Mouse (Mus musculus) cerebellum, postnatal 10 days (tissue): ENCODE data around the gene Gm21974.
"Not testable (repeated sequence)": the region's sequence is repeated elsewhere in the genome, so short reads cannot be mapped to it uniquely, and the experiment has no call there.

Experiments used
- DNase-seq, 2 experiments: peaks; one replicate each; pipeline ENCODE4 v3.0.0; 2021; ENCODE audit warnings: mixed read lengths in 2 of 2

Gene Gm21974

DNA sequence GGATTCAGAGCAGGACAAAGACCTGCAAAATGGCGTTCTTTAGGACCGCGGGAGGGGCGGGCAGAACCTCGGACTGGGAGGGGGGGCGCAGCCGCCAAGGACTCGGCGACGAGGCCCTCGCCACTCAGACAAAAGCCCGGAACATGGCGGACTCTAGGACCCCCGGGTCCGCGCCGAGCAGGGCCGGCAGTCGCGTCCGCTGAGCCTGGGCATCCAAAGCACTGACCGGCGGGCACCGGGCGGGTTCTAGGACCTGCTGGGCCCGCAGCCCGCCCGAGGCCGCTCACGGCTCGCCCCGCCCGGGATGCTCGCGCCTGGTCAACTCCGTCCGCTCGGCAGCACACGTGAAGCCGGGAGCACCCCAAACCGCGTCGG, 19.6 kb downstream of the Gm21974 start:
- DNase-seq = peak; percentile 97 to 99

DNA sequence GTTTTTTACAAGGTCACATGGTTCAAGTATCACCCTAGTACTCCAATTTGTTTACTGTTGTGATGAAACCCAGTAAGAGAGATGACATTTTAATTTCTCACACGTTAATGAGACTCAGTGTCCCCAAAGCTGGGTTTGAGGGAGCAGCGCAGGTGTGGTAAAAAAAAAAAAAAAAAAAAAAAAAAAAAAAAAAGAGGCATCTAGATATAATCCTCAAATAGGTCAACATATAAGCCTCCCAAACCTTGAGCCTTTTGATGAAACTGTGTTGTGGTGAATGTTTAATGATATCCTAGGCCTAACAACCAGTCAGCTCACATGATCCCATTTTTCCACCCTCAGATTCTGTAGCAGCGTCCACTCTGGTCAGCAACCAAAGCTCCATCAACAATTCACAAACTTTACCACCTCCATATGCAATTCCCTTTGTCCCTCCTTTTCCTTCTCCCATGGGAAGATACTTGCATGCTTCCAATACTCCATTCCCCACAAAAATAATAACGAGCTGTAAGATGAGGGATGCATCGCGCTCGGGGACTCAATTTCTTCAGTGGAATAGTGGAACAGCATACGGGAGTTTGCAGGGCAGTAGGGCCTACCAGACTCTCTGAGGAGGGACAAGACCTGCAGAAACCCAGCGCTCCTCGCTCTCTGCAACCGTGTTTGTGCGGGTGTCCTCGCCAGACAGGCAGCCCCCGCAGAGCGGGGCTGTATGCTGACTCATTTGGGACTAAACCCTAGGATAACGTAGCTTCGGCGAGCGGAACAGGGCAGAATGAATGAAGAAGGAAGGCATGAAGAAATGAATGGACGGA, 20.2 kb downstream of the Gm21974 start:
- DNase-seq = no peak

GRCm38 (mm10) chr7:127870136-127870821, 25.0 kb downstream of the Gm21974 start:
- DNase-seq = no peak

DNA sequence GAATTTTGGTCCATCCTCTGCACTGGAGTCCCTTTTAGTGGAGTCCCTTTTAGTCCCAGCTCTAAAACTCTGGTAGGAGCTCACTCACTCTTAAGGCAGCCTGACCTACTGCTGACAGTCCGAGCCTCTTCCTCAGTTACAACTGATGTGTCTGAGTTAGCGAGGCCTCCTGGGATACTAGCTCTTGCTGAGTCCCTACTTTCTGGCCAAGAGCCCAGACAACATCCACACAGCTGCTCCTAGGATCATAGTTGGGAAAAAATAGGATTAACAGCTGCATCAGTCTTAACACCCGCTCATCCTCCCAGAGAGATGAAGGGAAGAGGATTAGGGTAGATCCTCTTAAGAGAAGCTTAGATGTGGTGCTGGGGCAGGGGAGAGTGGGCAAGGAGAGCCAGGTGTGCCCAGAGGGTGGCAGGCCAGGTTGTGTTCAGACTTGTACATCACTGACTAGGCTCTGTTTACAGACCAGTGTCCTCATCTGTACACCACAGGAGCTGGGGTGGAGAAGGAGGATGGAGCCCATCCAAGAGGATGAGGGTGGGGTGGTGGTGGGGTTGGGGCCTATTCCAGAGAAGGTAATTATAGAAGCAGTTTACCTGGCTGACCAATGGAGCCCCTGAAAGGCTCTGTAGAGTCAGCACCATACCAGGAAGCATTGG, 26.0 kb downstream of the Gm21974 start:
- DNase-seq = no peak

- DNase-seq = no peak
Measured at GRCm38 (mm10) chr7:127867641-127868040, 27.6 kb downstream of the Gm21974 start.

- no peak for DNase-seq
Measured at GRCm38 (mm10) chr7:127866434-127866833, 28.8 kb downstream of the Gm21974 start.

DNA sequence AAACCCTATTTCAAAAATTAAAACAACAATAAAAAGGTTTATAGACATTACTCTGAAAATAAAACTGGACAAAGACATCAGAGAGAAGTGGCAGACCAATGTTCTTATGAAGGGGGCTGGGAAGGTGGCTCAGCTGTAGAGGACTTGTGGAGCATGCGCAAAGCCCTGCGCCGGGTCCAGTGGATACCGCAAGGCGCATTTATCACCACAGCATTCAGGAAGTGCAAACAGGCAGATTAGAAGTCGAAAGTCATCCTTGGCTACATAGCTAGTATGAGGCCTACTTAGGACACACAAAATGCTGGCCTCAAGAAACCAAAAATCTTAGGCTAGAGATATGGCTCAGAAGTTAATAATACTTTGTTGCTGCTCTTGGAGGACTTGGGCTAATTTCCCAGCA, 37.0 kb downstream of the Gm21974 start:
- DNase-seq = no peak

DNA sequence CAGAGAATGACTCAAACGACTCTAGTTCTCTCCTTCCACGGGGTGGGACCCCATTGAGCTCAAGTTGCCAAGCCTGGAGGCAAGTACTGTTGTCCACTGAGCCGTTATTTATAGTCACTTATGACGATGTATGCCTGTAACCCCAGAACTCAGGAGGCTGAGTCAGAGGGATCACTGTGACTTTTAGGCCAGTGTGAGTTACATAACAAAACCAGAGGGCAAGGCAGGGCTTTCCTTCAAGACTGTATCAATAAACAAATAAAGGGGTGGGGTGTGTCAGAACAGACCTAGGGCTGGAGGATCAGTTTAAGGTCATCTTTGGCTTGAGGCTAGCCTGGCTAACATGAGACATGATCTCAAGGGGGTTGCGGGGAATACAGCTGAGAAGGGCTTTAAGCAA, 44.3 kb downstream of the Gm21974 start:
- no peak for DNase-seq

GRCm38 (mm10) chr7:127849973-127850875, 45.0 kb downstream of the Gm21974 start:
- no peak for DNase-seq

DNA sequence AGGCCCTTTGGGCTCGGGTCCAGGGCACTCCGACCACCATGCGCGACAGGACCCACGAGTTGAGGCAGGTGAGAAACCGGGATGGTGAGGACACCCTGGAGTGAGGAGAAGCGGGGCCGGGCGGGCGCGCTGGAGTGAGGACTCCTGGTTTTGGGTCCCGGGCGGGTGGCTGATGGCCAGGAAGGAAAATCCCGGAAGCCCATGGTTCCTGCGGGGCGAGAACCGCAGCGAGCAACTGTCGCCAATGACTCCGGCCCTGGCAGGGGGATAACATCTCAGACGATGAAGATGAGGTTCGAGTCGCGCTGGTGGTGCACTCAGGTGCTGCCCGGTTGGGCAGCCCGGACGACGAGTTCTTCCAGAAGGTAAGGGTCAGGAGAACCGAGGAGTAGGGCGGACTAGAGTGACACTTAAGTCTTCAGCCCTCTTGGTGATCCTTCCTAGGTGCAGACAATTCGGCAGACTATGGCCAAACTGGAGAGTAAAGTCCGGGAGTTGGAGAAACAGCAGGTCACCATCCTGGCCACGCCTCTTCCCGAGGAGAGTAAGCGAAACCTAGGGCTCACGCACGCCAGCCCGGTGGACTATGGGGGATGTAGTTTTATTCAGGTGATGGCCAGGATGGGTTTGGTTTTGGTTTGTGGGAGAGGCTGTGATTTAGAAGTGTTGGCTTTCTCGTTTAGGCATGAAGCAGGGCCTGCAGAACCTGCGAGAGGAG, 53.1 kb downstream of the Gm21974 start:
- peak; percentile 88 to 89 for DNase-seq

DNA sequence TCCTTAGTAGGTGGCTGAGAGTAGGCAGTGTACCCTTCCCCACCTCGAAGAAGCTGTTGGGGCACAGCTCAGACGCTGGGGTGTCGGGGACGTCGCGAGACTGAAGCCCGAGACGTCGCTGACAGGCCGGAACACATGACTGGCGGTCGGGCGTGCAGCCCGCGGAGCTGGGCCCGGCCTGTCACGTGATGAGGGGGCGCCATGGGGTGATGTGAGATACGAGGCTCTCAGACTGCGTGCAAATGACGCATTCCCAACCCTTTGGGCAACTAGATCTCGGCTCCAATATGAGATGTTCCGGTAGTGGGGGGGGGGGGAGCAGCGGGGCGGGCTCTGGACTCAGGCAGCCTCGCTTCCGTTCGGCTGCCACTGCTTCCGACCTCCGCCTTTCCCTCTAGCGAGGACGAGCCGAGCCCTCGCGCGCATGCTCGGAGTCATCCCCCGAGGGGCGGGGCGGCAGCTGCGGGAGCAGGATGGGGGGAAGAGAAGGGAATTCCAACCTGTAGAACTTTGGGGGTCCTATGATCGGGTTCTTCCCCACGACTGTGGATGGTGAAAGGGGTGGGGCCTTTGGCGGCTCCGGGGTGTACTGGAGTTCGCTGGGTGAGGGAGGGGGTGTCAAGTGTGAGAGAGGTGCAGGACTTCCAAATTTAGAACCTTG, 53.8 kb downstream of the Gm21974 start:
- peak; percentile 98 for DNase-seq

DNA sequence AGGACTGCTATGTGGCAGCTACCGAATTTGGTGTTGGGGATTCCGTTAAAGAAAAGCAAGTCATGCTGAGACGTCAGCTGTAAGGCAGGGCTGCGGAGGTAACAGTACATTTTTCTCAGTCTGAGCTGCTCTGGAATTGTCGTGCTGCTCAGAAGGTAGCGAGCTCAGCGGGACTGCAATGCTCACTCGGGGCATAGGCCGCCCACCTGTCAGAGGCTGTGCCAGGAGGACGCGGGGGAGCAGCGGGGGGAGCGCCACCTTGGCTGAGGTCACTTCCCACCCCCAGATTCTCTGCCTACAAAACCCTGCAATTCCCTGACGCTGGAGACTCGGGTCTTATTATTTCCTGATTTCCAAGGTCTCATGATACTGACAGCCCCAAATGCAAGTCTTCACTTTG, 54.4 kb downstream of the Gm21974 start:
- DNase-seq = peak; percentile 83

DNA sequence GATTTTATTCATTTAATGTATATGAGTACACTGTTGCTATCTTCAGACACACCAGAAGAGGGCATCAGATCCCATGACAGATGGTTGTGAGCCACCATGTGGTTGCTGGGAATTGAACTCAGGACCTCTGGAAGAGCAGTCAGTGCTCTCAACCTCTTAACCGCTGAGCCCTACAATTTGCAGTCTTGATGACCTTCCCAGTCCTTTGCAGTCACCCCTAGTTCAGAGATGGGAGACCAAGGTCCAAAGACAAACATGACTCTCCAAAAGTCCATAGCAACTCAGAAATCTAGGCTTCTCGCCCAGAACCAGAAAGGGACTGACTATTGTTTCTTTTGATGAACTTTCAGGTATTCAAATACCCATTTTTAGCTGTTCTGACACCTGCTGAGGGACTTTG, 55.2 kb downstream of the Gm21974 start:
- not testable (repeated sequence) for DNase-seq

GRCm38 (mm10) chr7:127837878-127838277, 57.4 kb downstream of the Gm21974 start:
- peak in 1 of 2 experiments; percentile 53 for DNase-seq

DNA sequence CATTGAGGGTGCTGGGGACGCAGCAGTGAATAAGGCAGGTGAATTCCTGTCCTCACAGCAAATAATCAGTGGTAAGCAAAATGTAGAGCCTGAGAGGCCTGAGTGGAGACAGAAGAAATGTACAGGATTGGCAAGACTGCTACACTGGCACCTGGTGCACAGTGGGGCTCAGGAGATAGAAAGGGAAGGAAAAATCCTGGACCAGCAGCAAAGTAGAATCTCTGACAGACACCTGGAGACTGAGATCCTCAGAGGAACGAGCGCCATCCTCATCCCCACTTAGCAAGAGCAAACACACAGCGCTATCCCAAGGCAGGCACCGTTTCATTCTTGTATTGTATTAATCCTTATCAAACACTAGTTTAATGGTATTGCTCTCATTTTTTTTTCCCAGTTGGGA, 57.8 kb downstream of the Gm21974 start:
- DNase-seq = peak; percentile 49 to 55
